Mouse (Mus musculus) embryonic stem cell, embryonic (primary cell): ENCODE results near the gene Fbxo24.

Experiments used
- CTCF ChIA-PET, 4 experiments: fragments of 300-600 bp in 2 of 4; fragments of 350-600 bp in 2 of 4; sonication (Branson Sonifier 250); formaldehyde crosslinking; loops; one replicate each; lab custom pipeline; 2022; ENCODE audit warnings: inconsistent platforms in 2 of 4; lab: Charles Lee
- POLR2A ChIA-PET, 4 experiments: fragments of 300-600 bp in 2 of 4; fragments of 350-600 bp in 2 of 4; sonication (Branson Sonifier 250); formaldehyde crosslinking; loops; one replicate each; lab custom pipeline; 2022; ENCODE audit warnings: antibody characterized with exemption in 4 of 4, inconsistent platforms in 1 of 4; lab: Charles Lee

Gene Fbxo24

DNA sequence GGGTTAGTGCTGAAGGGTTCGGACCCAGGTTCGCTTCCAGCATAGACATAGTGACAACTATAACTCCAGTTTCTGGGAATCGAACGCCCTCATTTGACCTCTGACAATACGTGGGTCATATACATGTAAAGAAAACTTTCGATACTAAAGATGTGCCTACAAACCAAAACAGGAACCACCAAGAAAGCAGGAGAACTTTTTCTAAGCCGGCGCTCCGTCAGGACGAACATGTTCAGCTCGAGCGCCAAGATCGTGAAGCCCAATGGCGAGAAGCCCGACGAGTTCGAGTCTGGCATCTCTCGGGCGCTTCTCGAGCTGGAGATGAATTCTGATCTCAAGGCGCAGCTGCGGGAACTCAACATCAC, 27.5 kb downstream of the Fbxo24 start:
- CTCF ChIA-PET: interaction anchor here in 1 of 4 experiments (0.8 kb wide), 1 partner anchor 34 kb away, joined by 4 read pairs; no protein-coding TSS in a partner anchor
- POLR2A ChIA-PET: interaction anchor here in 3 of 4 experiments (0.6 to 3.0 kb wide), 12 partner anchors 9 to 489 kb away, joined by 3 to 40 read pairs (median 4); partner anchors contain the start of genes Fbxo24 (in 2 of the 3), Gm20605 (in 1 of the 3), Lrch4 (in 1 of the 3) and Pcolce (in 1 of the 3)

DNA sequence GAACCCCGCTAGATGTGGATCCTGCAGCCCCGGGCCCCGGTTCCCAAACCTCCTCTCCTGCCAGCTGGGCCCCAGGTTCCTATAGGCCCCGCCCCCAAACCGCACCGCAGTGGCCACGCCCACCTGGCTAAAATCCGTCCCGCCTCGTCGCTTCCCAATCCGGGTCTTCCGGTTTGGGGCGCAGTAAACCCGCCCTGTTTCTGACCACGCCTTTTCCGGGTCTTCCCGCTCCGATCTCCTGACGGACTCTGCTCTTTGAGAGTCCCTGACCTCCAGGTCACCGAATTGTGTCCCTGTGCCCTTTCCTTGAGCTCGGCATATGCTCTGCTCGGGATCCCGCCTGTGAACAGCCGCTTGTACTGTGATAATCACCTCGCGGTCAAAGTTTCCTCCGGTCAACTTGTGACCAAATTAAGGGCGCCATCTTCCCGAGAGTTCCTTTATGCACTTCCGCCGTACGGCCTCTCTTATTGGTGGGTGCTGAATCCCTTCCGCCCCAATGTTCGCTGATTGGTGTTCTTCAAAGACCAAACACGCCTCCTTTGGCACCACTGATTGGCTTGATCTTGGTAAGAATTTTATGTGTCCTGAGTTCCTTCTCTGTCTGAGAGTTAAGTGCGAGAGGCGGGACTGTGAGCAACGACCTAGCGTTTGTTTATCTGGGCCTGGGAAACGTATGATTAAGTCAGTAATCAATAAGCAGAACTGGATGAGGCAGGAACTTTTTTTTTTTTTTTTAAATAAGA, 28.0 kb downstream of the Fbxo24 start, which contains the start of gene Mospd3:
TSS of gene Mospd3 (minus strand) at position 440 of the 746 bp plus-strand sequence.
- ChIA-PET POLR2A (interaction anchor here (0.6 to 3.0 kb wide), 51 partner anchors 8 to 555 kb away, joined by 3 to 40 read pairs (median 4); partner anchors contain the start of genes Pcolce (in 3 of the 4), Fbxo24 (in 2 of the 4), Gm20605 (in 2 of the 4) and Pop7 (in 2 of the 4)), CTCF (interaction anchor here (0.5 to 1.5 kb wide), 13 partner anchors 10 to 373 kb away, joined by 3 to 8 read pairs (median 4); partner anchors contain the start of genes Fbxo24 (in 1 of the 4), Lrch4 (in 1 of the 4) and Pop7 (in 1 of the 4))

DNA sequence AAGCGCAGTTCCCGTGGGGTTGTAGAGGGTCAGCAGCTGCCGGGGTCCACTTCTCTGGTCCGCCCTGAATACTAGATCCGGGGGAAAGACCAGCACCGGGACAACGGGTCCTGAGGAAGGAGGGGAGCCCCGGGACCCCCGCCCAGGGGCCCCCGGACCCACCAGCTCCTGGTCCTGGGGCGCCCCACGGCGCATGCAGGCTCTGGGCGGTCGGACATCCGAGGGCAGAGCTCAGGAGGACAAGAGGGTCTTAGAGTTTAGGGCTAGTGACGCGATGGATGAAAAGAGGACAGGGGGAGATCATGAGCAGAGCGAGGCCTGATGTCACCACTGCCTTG, 28.6 kb downstream of the Fbxo24 start:
- POLR2A ChIA-PET: interaction anchor here (0.7 to 3.0 kb wide), 49 partner anchors 8 to 555 kb away, joined by 3 to 40 read pairs (median 4); partner anchors contain the start of genes Pcolce (in 3 of the 4), Gm20605 (in 2 of the 4), Pop7 (in 2 of the 4) and Ap1s1 (in 1 of the 4)
- CTCF ChIA-PET: interaction anchor here (0.5 to 1.5 kb wide), 15 partner anchors 10 to 373 kb away, joined by 3 to 7 read pairs (median 3); partner anchors contain the start of genes Fbxo24 (in 1 of the 4), Lrch4 (in 1 of the 4) and Pop7 (in 1 of the 4)

DNA sequence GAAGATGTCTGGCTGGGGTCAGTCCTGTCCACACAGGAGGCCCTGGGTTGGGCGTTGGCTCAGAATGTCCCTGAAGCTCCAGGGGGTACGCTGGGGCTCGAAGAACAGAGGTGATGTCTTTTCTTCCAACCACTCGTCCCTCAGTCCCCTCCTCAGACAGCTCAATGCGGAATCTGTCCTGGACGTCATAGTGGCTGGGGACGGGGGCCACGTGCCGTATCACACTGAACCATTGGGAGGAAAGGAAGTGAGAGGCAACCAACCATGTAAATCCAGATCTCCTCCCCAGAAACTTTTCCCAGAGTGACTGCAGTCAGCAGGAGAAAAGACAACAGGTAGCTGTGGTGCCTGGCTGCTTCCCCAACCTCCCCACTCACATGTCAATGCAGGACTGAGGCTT, 29.2 kb downstream of the Fbxo24 start:
- ChIA-PET CTCF (interaction anchor here (0.6 to 1.5 kb wide), 7 partner anchors 9 to 97 kb away, joined by 3 to 7 read pairs (median 4); partner anchors contain the start of gene Pop7 (in 1 of the 4)), POLR2A (interaction anchor here (0.7 to 3.0 kb wide), 29 partner anchors 9 to 554 kb away, joined by 3 to 40 read pairs (median 4); partner anchors contain the start of genes Pcolce (in 3 of the 4), Ap1s1 (in 1 of the 4), Fbxo24 (in 1 of the 4) and Gm20605 (in 1 of the 4))

DNA sequence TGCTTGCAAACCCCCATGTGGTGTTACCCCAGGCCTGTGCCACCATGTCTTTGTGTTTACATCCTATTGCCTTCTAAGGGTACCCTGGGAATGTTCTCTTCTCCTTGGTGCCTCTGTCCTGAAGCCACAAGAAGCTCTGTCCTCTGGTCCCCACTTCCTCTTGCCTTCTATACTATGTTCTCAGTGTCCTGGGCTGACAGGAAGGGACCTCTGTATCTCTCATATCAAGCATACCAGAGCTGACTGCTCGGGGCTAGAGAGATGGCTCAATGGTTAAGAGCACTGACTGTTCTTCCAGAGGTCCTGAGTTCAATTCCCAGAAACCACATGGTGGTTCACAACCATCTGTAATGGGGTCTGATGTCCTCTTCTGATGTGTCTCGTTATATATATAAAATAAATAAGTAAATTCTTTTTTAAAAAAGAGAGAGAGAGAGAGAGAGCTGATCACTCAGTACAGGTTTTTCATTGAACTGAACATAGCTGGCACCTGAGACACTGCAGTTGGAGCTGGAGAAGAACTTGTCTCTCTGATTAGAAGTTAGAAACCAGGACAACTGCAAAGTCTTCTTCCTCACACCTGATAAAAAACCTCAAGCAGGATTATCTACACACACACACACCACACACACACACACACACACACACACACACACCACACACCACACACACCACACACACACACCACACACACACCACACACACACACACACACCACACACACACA, 30.5 kb downstream of the Fbxo24 start:
- POLR2A ChIA-PET: interaction anchor here (0.7 to 2.2 kb wide), 12 partner anchors 10 to 216 kb away, joined by 3 to 11 read pairs (median 3); partner anchors contain the start of genes Fbxo24 (in 2 of the 4), Lrch4 (in 2 of the 4), Gm20605 (in 1 of the 4) and Pop7 (in 1 of the 4)
- CTCF ChIA-PET: interaction anchor here in 1 of 4 experiments (0.6 kb wide), 1 partner anchor 68 kb away, joined by 5 read pairs; no protein-coding TSS in a partner anchor

DNA sequence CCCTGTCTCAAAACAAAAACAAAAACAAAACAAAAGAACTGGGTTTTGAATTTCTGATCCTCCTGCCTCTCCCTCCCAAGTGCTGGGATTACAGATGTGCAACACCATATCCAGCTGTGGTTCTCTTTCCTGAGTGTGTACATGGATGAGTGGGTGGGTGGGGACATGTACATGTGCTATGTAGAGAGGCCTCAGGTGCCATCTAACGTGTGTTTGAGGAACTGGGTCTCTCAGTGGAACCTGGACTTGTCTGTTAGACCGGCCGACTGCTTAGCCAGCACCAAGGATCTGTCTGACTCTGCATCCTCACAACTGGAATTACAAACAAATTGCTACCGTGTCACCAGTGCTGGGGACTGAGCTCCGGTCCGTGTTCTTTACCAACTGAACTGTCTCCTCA, 31.2 kb downstream of the Fbxo24 start:
- ChIA-PET CTCF (interaction anchor here in 1 of 4 experiments (1.9 kb wide), 1 partner anchor 23 kb away, joined by 6 read pairs; no protein-coding TSS in a partner anchor), POLR2A (interaction anchor here (0.7 to 2.2 kb wide), 15 partner anchors 11 to 215 kb away, joined by 3 to 11 read pairs (median 3); partner anchors contain the start of genes Fbxo24 (in 2 of the 4), Lrch4 (in 2 of the 4), Gm20605 (in 1 of the 4) and Pop7 (in 1 of the 4))

DNA sequence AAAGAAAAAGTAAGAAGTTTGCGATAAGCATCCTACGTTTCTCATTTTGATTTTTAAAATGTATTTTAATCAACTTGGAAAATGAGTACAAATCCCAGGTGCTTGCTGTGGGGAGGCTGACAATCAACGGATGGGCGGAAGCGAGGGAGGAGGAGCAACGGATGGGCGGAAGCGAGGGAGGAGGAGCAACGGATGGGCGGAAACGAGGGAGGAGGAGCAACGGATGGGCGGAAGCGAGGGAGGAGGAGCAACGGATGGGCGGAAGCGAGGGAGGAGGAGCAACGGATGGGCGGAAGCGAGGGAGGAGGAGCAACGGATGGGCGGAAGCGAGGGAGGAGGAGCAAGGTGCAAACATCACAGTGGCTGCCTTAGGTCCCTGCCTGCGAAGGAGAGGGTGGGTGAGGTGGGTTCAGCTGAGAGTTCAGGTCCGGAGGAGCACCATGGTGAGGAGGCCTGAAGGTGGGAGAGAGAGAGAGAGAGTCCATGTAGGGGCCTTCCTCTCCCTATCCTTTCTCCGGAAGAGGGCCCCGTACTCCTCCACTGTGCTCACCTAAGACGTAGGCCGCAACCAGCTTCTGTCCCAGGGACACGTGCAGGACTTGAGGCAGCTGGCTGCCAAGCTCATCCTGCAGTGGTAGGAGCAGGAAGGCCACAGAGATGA, 32.1 kb downstream of the Fbxo24 start:
- POLR2A ChIA-PET: interaction anchor here in 3 of 4 experiments (0.9 to 2.2 kb wide), 15 partner anchors 10 to 189 kb away, joined by 3 to 11 read pairs (median 4); partner anchors contain the start of genes Fbxo24 (in 1 of the 3), Gm20605 (in 1 of the 3), Lrch4 (in 1 of the 3) and Pop7 (in 1 of the 3)
- CTCF ChIA-PET: interaction anchor here in 3 of 4 experiments (0.6 to 1.9 kb wide), 5 partner anchors 11 to 784 kb away, joined by 3 to 6 read pairs (median 3); partner anchors contain the start of genes Gigyf1 (in 1 of the 3) and Sap25 (in 1 of the 3)

DNA sequence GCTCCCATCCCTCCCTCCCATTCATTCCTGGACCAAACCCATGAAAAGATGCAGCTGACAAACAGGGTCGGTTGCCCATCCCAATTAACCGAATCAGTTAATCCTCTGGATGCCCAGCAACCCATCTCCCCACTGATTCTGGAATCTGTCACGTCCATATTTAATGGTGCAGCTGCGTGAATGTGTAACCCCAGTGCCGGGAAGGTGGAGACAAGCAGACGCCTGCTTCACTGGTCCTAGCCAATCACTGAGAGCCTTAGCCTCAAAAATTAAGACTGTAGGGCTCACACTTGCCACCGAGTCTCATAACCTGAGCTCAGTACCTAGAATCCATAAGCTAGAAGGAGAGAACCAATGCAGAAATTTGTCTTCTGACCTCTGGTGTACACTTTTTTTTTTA, 32.9 kb downstream of the Fbxo24 start:
- ChIA-PET POLR2A (interaction anchor here in 3 of 4 experiments (0.5 to 1.7 kb wide), 12 partner anchors 9 to 190 kb away, joined by 3 to 8 read pairs (median 4); partner anchors contain the start of gene Pop7 (in 1 of the 3)), CTCF (interaction anchor here in 3 of 4 experiments (0.5 to 1.9 kb wide), 7 partner anchors 8 to 783 kb away, joined by 3 to 17 read pairs (median 3); partner anchors contain the start of genes Gigyf1 (in 1 of the 3) and Sap25 (in 1 of the 3))

DNA sequence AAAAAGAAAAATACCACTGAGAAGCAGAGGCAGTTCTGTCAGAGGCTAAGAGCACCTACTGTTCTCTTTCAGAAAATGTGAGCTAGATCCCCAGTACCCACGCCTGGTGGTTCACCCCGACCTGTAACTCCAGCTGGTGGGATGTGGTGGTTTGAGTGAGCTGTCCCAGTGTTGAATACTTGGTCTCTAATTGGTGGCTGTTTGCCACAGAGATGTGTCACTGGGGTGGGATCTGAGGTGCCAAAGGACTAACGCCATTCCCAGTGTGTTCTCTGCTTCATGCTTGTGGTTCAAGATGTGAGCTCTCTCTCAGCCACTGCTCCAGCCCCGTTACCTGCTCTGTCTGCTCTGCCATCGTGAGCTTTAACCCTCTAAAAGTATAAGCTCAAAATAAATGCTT, 38.3 kb downstream of the Fbxo24 start:
- POLR2A ChIA-PET: interaction anchor here in 2 of 4 experiments (0.7 to 1.2 kb wide), 3 partner anchors 8 to 16 kb away, joined by 4 read pairs; partner anchors contain the start of gene Mospd3 (in 1 of the 2)
- CTCF ChIA-PET: interaction anchor here in 3 of 4 experiments (0.6 to 1.7 kb wide), 5 partner anchors 10 to 511 kb away, joined by 3 to 5 read pairs (median 3); partner anchors contain the start of gene Actl6b (in 1 of the 3)

DNA sequence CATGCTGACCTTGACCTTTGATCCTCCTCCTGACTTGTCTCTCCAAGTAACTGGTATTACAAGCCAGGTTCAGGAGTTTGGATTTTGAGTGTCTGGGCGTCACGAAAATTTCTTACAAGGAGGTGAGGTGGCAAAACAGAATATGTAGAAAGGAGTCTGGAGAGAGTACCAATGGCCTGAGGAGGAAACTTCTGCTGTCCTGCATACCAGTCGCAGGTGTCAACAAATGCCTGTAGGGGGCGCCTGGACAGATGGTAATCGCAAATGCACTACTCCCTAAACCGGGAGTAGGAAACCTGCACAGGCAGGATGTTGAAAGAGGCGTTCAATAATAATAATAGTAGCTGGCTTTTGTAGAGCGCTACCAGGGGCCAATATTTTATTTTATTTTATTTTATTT, 43.8 kb downstream of the Fbxo24 start:
- POLR2A ChIA-PET: interaction anchor here in 2 of 4 experiments (0.6 to 1.3 kb wide), 5 partner anchors 28 to 140 kb away, joined by 3 to 5 read pairs (median 3); no protein-coding TSS in a partner anchor
- CTCF ChIA-PET: interaction anchor here in 1 of 4 experiments (1.2 kb wide), 1 partner anchor 11 kb away, joined by 3 read pairs; no protein-coding TSS in a partner anchor

DNA sequence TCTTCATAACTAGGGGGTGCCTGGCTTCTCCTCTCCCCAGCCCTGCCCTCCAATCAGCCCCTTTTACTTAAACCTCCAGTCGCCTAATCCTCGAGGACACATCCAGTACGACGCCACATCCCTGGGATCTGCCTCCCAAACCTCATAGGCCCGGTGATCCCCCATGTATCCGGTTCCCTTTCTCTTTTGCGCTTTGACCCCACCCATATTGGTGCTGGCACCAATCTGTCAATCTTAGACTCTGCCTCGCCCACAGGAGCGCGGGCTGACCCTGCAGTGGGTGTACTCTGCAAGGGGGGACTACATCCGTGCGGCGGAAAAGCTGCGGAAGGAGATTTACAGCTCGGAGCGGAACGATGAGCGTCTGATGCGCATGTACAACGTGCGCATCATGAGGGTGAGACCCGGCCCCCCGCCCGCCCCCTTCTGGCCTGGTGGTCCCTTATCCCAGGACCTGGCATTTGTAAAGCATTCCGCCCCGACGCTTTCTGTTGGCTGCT, 45.1 kb downstream of the Fbxo24 start:
- ChIA-PET CTCF (interaction anchor here in 2 of 4 experiments (0.6 to 1.3 kb wide), 5 partner anchors 9 to 526 kb away, joined by 3 to 5 read pairs (median 4); partner anchors contain the start of genes Actl6b (in 1 of the 2) and Gigyf1 (in 1 of the 2)), POLR2A (interaction anchor here in 2 of 4 experiments (1.1 to 1.6 kb wide), 2 partner anchors 42 to 60 kb away, joined by 3 read pairs; no protein-coding TSS in a partner anchor)

DNA sequence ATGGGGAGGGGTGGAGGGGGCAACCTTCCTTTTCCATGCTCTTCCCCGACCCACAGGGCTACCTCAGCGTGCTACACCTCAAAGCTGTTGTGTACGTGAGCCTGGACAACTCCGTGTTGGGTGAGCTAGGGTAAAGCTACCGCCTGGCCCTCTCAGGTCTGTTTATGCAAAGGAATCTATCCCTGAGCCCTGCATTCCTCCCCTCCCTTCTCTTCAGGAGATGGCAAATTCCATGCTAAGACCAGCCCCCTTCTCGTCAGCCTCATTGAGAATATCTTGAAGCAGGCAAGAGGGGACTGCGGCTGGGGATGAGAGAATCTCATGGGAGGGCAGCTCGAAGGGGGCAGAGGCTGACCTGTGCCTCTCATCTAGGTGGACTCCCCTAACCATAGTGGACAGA, 46.1 kb downstream of the Fbxo24 start:
- ChIA-PET CTCF (interaction anchor here in 1 of 4 experiments (0.6 to 1.0 kb wide), 3 partner anchors 29 to 303 kb away, joined by 3 to 4 read pairs (median 3); partner anchors contain the start of genes Actl6b and Gigyf1), POLR2A (interaction anchor here in 2 of 4 experiments (0.6 to 1.6 kb wide), 3 partner anchors 8 to 59 kb away, joined by 3 to 4 read pairs (median 4); partner anchors contain the start of gene Tfr2 (in 1 of the 2))

DNA sequence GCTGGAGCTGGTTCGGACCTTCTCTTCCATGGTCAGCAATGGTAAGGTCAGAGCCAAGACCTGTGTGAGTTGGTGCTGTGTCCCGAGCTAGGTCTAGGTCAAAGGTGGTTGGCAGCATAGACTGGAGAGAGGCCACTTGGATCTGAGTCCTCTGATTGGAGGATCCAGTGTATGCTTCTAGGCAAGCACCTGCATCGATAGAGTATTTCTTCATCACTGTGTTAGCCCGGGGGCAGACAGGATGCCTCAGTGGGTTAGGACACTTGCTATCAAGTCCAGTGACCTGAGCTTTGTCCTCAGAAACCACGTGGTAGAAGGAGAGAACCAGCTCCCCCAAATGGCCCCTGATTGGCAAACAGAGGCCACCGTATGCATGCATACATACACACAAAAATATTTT, 48.6 kb downstream of the Fbxo24 start:
- ChIA-PET POLR2A (interaction anchor here in 2 of 4 experiments (0.6 kb wide), 2 partner anchors 11 to 632 kb away, joined by 3 read pairs; no protein-coding TSS in a partner anchor), CTCF (no interaction called here)

DNA sequence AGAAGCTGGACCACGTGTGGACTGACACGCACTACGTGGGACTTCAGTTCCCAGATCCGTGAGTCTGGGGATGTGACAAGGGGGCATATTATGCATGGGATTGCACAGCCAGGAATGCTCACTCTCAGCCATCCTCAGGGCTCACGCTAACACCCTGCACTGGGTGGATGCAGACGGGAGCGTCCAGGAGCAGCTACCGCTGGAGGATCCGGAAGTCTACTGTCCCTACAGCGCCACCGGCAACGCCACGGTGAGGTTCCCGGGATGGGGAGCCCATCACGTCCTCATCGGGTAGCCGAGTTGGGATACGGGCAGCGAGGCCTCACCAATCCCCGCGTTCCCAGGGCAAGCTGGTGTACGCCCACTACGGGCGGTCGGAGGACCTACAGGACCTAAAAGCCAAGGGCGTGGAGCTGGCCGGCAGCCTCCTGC, 54.3 kb downstream of the Fbxo24 start:
- ChIA-PET POLR2A (interaction anchor here in 3 of 4 experiments (0.5 to 1.4 kb wide), 15 partner anchors 16 to 635 kb away, joined by 3 to 4 read pairs (median 3); partner anchors contain the start of genes Pop7 (in 2 of the 3), Fbxo24 (in 1 of the 3), Lrch4 (in 1 of the 3) and Mospd3 (in 1 of the 3)), CTCF (interaction anchor here in 3 of 4 experiments (0.6 to 1.7 kb wide), 13 partner anchors 9 to 434 kb away, joined by 3 to 12 read pairs (median 4); partner anchors contain the start of genes Gigyf1 (in 1 of the 3) and Pop7 (in 1 of the 3))
